Mouse (Mus musculus) retina, postnatal 7 days (tissue): ENCODE data around the gene T2.
"Not testable (repeated sequence)": the region's sequence is repeated elsewhere in the genome, so short reads cannot be mapped to it uniquely, and the experiment has no call there.

Experiments
- DNase-seq: peaks from one replicate; pipeline ENCODE4 v3.0.0-alpha.2; 2012; ENCODE audit warnings: low read depth, low spot score

T2 gene

GRCm38 (mm10) chr17:8367514-8368480 is 12.0 kb downstream of the T2 start:
- no peak for DNase-seq

GRCm38 (mm10) chr17:8368570-8368969 is 12.8 kb downstream of the T2 start:
- DNase-seq = peak; percentile 36

DNA sequence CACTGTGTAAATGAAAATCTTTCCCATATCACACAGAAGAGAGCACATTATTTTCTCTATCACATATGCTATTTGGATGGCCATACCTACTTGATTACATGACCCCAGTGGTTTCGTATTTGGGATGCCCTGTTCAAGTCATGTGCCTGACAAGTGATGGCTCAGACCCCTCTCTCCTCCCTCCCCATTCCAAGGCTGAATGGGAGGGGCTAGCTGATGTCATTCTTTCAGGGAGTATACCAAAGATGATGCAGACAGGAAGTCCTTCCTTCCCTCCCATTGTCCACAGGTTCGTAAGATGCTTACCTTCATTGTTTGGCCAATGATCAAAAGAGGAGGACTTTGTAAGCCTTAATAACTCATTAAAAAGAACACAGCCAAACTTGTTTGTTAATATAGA is 13.4 kb downstream of the T2 start:
- DNase-seq = no peak

DNA sequence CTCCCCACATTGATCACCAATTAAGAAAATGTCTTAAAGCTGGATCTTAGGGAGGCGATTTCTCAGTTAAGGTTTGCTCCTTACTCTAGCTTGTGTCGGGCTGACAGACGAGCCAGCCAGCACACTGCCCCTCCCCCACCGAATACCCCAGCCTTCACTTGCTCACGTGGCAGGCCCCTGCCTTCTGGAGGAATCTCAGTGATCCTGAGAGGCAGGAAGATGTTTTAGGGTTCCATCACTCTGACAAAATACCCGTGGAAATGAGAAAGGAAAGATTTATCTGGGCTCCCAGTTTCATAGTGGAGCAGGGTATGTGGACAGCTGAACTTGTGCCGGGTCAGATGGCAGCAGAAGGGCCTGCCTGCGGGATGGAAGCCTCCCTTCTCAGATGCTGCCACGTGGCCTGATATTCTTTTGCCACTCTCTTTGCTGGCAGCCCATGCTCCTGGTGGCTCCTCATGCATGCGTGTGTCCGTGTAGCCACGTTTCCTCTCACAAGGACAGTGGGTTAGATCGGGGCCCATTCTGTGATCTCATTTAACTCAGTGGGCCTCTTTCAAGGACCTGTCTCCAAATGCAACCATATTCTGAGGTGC is 14.9 kb downstream of the T2 start:
- no peak for DNase-seq

- DNase-seq = no peak
Observed at GRCm38 (mm10) chr17:8371834-8372233, 16.0 kb downstream of the T2 start.

DNA sequence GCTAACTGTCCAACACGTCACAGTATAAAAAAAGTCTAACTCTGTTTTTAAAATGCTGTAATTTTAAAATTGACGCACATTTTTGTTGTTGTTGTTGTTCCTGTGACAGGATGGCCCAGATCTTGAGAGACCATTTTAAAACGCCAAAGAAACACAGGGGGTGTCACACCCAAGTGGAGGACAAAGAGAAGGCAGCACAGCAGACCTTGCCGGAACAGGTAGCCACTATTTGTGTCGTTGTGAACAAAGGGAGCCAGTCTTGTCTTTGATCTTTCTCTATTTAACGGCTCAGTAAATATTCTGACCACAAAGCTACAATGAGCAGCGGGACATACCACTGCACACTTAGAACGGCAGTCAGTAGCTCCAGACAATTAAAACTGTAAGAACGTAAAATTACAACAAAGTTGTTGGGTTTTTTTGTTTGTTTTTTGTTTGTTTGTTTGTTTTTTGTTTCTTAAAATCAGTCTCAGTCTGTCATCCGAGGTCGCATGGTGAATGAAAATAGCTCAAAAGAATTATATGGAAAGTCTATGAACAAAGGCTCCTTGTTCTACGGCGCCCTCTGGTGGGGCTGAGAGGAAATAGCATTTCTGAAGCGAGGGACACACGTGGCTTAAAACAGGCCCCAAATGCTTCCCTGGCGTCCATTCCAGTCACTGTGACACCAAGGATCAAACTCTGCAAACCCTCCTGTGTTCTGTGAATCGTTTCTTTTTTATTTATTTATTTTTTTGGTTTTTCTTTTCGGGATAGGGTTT is 16.7 kb downstream of the T2 start:
- DNase-seq = peak; percentile 63

DNA sequence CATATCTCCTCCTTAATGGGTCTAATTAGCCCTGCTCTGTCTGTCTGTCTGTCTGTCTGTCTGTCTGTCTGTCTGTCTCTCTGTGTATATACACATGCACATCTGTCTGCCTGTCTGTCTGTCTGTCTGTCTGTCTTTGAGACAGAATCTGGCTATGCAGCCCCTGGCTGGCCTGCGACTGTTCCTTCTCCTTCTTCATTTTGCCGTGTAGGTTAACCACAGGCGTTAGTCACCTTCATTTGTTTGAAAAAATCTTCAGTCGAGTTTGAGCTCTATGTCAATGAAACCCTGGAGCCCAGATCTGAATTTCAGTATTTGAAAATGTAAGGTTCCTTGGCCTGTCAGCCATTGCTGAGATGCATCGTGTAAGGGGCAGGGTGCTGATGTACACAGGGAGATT is 21.5 kb downstream of the T2 start:
- no peak for DNase-seq

DNA sequence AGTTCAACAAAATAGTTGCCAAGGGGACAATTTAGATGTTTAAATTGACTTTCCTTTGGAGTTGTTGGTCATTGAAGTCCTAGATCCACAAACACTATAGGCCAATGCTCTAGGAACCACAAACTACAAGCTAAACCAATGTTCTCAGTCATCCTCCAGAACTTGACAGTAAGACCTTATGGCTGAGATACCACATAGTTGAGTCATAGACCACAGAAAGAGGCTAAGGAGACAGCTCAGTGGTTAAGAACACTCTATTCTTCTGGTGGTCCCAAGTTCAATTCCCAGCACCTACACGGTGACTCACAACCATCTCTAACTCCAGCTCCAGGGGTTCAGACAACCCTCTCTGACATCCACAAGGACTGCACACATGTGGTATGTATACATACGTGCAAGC is 29.6 kb downstream of the T2 start:
- DNase-seq = no peak

- DNase-seq = no peak
Observed at GRCm38 (mm10) chr17:8388463-8388862, 32.7 kb downstream of the T2 start.

GRCm38 (mm10) chr17:8388990-8389789 is 33.4 kb downstream of the T2 start:
- no peak for DNase-seq

DNA sequence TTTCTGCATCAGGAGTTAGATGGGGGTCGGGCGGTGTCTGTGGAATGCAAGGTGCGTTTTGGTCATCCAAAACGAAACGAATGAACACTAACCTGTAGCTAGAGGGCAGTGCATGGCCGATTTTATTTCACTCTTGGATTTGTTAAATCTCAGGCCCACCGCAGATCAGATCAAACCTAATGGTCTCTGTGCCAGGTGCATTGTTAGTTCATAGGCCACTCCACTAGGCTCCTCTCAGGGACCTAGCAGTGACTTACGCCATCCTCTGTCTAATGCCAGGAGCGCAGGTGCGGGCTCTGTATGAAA is 34.0 kb downstream of the T2 start:
- DNase-seq = no peak

DNA sequence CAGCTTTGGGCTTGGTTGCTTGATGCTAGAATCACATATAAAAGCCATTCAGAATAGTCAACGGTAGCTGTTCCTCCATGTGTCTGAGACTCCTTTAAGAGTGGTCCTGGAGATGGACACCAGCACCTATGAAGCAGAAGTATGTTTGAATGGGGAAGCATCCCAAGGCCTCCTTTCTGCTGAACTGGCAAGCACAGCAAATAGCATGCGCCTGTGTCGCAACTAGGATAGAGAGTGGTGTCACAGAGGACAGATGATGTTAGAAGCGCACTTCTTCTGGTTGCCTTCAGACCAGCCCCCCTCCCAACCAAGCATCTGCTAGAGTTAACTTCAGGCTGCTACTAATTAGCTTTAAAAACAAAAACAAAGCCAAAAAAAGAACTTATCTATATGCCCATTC is 34.7 kb downstream of the T2 start:
- DNase-seq = no peak

GRCm38 (mm10) chr17:8396371-8396770 is 40.6 kb downstream of the T2 start:
- DNase-seq = no peak

DNA sequence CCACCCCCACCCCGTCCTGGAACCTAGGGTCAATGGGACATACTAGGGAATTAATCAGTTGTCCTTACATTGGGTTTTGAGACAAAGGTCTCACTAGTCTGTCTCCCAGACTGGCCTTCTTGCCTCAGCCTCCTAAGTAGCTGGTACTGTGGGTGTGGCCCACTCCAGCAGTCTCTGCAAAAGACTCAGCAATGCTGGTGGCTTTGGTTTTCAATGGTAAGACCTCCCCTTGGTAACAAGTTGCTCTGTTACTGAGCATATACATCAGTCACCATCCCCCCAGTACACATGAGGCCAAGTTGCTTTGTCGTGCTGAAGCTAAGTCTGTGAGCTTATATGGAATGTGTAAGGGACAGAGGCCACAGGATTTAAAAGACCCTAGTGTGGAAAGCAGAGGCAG is 42.2 kb downstream of the T2 start:
- DNase-seq = no peak

DNA sequence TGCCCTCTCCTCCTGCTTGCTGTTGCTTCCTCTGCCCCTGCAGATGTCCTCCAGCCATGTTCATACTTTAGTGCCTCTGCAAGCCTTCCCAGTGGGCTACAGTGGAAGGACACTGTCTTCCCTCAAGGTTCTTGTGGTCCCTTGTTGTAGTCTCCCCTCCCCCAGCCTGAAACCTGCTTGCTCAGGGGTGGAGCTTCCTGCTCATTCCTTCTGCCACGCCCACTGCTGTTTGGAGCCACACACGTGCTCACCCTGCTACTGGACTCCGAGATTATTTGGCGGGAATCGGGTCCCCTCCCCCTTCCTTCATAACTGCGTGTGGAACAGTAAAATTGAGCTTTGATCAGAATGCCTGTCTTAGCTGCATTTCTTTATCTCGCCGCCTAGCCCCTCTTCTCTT is 48.1 kb downstream of the T2 start:
- DNase-seq = not testable (repeated sequence)

DNA sequence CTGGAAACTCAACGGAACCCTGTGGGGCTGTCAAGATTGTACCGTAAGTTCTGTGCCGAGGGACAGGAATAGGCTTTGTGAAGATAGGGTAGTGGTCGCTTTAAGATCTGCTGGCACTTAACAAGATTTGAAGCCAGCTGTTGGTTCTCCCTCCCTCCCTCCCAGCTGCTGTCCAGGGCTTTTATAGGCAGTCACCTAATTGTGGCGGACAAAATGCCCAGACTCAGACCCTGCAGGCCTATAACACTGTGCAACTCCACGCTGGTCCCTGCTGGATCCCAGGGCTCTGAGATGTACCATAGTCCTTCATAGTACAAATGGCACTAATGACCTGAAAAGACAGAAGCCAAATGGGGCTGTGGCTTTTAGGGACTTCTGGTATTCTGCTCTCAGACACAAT is 50.5 kb downstream of the T2 start:
- DNase-seq = no peak

- not testable (repeated sequence) for DNase-seq
Observed at GRCm38 (mm10) chr17:8408002-8408401, 52.2 kb downstream of the T2 start.

DNA sequence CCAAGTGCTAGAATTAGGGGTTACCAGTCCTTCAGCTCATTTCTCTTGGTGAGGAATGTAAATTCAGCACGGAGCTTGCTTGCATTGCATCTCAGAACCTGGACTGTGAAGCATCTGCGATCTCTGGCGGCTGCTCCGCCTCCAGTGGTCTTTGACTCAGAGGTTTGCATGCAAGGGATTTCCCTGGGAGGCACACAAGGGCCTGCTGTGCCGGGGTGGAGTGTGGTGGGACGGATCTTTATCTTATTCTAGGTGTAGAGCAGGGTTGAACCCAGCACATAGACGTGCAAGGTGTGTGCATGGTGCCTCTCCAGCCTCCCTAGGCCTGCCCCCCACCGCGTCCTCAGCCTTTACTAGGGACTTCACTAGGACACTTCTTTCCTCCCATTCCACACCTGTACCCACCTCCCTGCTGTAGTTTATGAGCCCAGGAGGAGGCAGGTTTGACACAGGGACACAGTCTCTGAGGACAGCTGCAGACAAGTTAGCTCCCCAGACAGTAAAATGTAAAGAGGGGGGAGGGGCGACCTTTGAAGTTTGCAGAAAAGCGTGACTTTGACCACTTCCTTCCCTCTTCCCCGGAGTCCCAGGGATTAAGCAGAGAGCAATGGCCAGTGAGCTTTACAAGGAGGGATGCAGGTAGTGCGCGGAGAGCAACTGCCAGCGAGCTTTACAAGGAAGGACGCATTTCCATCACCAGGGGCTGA is 53.0 kb downstream of the T2 start:
- DNase-seq = no peak

- no peak for DNase-seq
Observed at GRCm38 (mm10) chr17:8410330-8410729, 54.5 kb downstream of the T2 start.

DNA sequence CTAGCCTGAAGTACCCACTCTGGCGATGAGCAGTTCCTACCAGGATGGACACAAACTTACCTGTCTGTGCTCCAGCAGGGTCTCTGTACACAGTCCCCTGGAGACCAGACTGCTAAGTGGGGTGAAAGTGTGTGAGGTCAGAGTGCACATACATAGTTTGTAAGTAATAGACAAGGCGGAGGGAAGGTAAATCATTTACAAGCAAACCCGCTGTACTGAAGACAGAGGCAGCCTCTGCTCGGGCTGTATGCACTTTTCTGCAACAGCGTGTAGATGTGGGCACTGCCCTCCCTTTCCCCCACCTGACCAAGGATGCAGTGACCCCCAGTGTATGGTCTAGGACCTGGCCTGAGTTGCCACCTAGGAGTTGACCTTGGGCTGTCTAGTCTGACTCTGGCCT is 57.9 kb downstream of the T2 start:
- DNase-seq = no peak

DNA sequence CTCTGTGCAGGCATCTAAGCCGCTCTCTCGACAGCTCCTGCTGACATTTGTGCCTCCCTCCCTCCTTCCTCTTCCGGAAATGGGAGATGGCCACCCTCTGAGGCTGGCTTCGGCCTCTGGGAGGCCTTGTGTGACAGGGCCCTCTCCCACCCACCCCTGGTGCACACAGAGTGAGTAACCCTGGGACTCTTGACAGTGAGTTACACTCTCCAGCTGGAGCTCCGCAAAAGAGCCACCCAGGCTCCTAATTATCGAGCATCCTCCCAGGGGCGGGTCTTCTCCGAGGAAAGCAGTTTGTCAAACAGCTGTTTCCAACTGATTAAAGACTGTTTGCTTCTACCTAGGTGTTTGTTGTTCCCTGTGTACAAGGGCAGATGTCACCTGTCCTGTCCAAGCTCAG is 59.7 kb downstream of the T2 start:
- DNase-seq = no peak
